22 mouse cellular contexts compared by ENCODE assay signal in the genomic region with DNA sequence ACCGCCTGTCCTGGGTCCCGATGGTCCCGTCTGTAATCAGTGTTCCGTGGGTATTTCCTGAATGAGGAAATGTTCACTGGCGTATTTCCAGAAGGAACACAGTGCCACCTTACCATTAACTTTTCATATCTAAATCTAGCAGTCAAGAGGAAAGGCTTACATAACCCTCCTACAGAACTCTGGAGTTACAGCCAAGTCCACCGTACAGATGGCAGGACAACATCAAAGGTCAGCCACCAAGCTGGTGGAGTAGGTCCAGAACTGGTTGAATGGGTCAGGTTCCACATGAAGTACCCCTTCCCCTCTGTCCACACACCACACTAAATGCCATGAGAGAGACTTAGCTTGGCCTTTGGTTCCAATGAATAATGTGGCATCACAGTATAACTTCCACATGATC.
DNase-seq lines count a peak whose midpoint lies in the region; ATAC-seq lines count a peak whose summit lies in the region.
"Had no signal": no experiment of that assay in that cellular context is flagged by ENCODE, and none has a peak within 500 bp of the region (broad histone marks: within the 10 kb centered on the region; RNA-seq: fewer than 3 reads in every experiment).

No protein-coding gene starts in this region.

- no peaks in the 10 kb centered on the region for H3K4me1 ChIP-seq in kidney, embryonic 14.5 days (ENCODE audit: control insufficient read depth, insufficient read depth, low read length)
- peaks cover 4% of the 10 kb centered on the region; the same call in 1 of the 2 replicates for H3K4me1 ChIP-seq in kidney, embryonic 16.5 days (ENCODE audit: insufficient read depth, low read length)
- H3K4me1 ChIP-seq: heart, embryonic 15.5 days had no signal

- H3K9ac ChIP-seq in kidney, embryonic 14.5 days (ENCODE audit: low read depth, low read length), result no peak overlapping the region
- no peak overlapping the region for H3K9ac ChIP-seq in kidney, embryonic 16.5 days (replicated peaks; ENCODE audit: low read length)
- H3K9ac ChIP-seq: forebrain, embryonic 13.5 days; forebrain, postnatal 0 days; heart, embryonic 15.5 days had no signal

- no peak overlapping the region for H3K4me3 ChIP-seq in kidney, embryonic 14.5 days (ENCODE audit: low read length)
- H3K4me3 ChIP-seq in kidney, embryonic 16.5 days (ENCODE audit: low read length), result no peak overlapping the region
- H3K4me3 ChIP-seq: embryonic facial prominence, embryonic 10.5 days; forebrain, embryonic 13.5 days; heart, adult 2 months; heart, embryonic 15.5 days had no signal

- no peak overlapping the region for H3K4me2 ChIP-seq in kidney, embryonic 14.5 days (replicated peaks; ENCODE audit: low read depth, low read length)
- H3K4me2 ChIP-seq in kidney, embryonic 16.5 days (replicated peaks; ENCODE audit: low read depth, low read length), result no peak overlapping the region
- H3K4me2 ChIP-seq: forebrain, embryonic 13.5 days; heart, embryonic 11.5 days; heart, embryonic 15.5 days had no signal

- ATAC-seq in kidney, embryonic 14.5 days (ENCODE audit: low FRiP score, low TSS enrichment), result no peak
- no peak for ATAC-seq in kidney, embryonic 16.5 days (ENCODE audit: low FRiP score, low TSS enrichment)
- ATAC-seq: activated CD4-positive, CD25-positive, alpha-beta regulatory T cell, adult 4 months; forebrain, embryonic 13.5 days; forebrain, postnatal 0 days; Patski had no signal

- 78% methylated on average over 6 of the region's 6 CpGs for WGBS in kidney, embryonic 14.5 days
- 71% methylated on average over 6 of the region's 6 CpGs for WGBS in kidney, embryonic 16.5 days

- H3K27ac ChIP-seq in kidney, embryonic 14.5 days (ENCODE audit: low read depth, low read length), result no peak overlapping the region
- no peak overlapping the region for H3K27ac ChIP-seq in kidney, embryonic 16.5 days (ENCODE audit: low read length)
- H3K27ac ChIP-seq: embryonic facial prominence, embryonic 10.5 days; forebrain, embryonic 13.5 days; heart, adult 2 months; heart, embryonic 15.5 days had no signal

- no peaks in the 10 kb centered on the region for H3K27me3 ChIP-seq in kidney, embryonic 14.5 days (ENCODE audit: control insufficient read depth, insufficient read depth, low read length)
- H3K27me3 ChIP-seq in kidney, embryonic 16.5 days (ENCODE audit: insufficient read depth, low read length), result no peaks in the 10 kb centered on the region
- H3K27me3 ChIP-seq: CH12.LX; heart, embryonic 15.5 days had no signal

- H3K9me3 ChIP-seq in kidney, embryonic 14.5 days (ENCODE audit: control insufficient read depth, low read length), result no peaks in the 10 kb centered on the region
- H3K9me3 ChIP-seq in kidney, embryonic 16.5 days (ENCODE audit: low read length), result no peaks in the 10 kb centered on the region
- H3K9me3 ChIP-seq: embryonic facial prominence, embryonic 10.5 days; forebrain, embryonic 13.5 days; heart, embryonic 15.5 days had no signal

- peak; percentile 14 for DNase-seq in kidney, adult 18-20 months
- DNase-seq in kidney, postnatal 36 days, result peak; percentile 10 to 32
- peak; percentile 1 for DNase-seq in lung, postnatal 25 days (ENCODE audit: low spot score)
- no peak for DNase-seq in lung, postnatal 10 days
- peak; percentile 9 for DNase-seq in urinary bladder, postnatal 14 days (ENCODE audit: low spot score)
- DNase-seq in urinary bladder, adult 18-20 months (ENCODE audit: low spot score in 2 of 2), result no peak
- DNase-seq: adrenal gland, postnatal 36 days; cerebellum, adult 2 months; cerebellum, postnatal 10 days; forebrain, postnatal 0 days; gastrocnemius, postnatal 14 days; heart, adult 2 months; heart, postnatal 14 days had no signal

- H3K36me3 ChIP-seq in kidney, embryonic 14.5 days (ENCODE audit: control insufficient read depth, insufficient read depth, low read length), result no peaks in the 10 kb centered on the region
- no peaks in the 10 kb centered on the region for H3K36me3 ChIP-seq in kidney, embryonic 16.5 days (ENCODE audit: insufficient read depth, low read length)
- H3K36me3 ChIP-seq: embryonic facial prominence, embryonic 10.5 days; heart, embryonic 15.5 days had no signal

Comparison
In these comparisons a context has a peak if more than half of its experiments do, and no peak if none do; other contexts are left out.
1. DNase-seq: peak in kidney, adult 18-20 months (single experiment), kidney, postnatal 36 days (2 of 2), lung, postnatal 25 days (single experiment) and urinary bladder, postnatal 14 days (single experiment); none in lung, postnatal 10 days (single experiment) and urinary bladder, adult 18-20 months (0 of 2).